Mouse (Mus musculus): Measurements from ENCODE around the gene Gpa33.

DNA sequence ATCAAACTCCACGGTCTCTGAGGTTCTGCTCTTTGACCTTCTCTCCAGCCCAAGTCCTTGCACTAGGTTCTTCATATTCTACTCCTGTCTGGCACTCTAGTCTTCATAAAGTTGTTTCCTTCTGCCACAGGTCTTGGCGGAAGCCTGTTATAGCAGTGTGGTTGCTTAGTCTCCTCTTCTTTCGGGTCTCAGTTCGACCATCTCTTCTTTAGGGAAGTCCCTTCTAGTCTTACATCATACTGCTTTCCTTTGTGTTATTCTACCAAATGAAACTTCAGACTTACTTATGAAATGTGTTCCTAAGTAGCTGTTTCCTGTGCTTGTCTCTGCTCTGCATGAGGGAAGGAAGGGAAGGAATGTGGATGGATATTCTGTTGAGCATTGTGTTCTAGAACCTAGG lies 14.3 kb upstream of the Gpa33 start:
- no peak for TF ChIP-seq USF2 (conservative IDR thresholded peaks at IDR 0.05; ENCODE audit: low read depth, low read length)
- no peak for TF ChIP-seq EP300 (IDR thresholded peaks at IDR 0.05; ENCODE audit: low read length)
- no peak for TF ChIP-seq POLR2A (IDR thresholded peaks at IDR 0.05; ENCODE audit: low read depth, low read length)
- no peak for TF ChIP-seq MAX (IDR thresholded peaks at IDR 0.05; ENCODE audit: low read length)
- no peak for TF ChIP-seq CTCF (conservative IDR thresholded peaks at IDR 0.05 in 1 of 2, IDR thresholded peaks at IDR 0.05 in 1 of 2; ENCODE audit: low read depth in 2 of 2, low read length in 2 of 2)
- TF ChIP-seq RAD21 (IDR thresholded peaks at IDR 0.05; ENCODE audit: low read depth, low read length), result no peak
- TF ChIP-seq JUND (conservative IDR thresholded peaks at IDR 0.05; ENCODE audit: low read depth, low read length), result no peak
- TF ChIP-seq GABPA (IDR thresholded peaks at IDR 0.05; ENCODE audit: insufficient replicate concordance, low read depth, low read length), result no peak
- no peak for TF ChIP-seq MXI1 (IDR thresholded peaks at IDR 0.05; ENCODE audit: low read depth, low read length)
- no peak for TF ChIP-seq E2F4 (IDR thresholded peaks at IDR 0.05; ENCODE audit: insufficient replicate concordance, low read depth, low read length)
- no peak for TF ChIP-seq CHD1 (IDR thresholded peaks at IDR 0.05; ENCODE audit: low read depth, low read length)
- TF ChIP-seq MAFK (IDR thresholded peaks at IDR 0.05; ENCODE audit: insufficient replicate concordance, low read length), result no peak
- no peak for TF ChIP-seq ELF1 (IDR thresholded peaks at IDR 0.05; ENCODE audit: low read depth, low read length)

All from CH12.LX (cell line).